Mouse (Mus musculus) stomach, postnatal 0 days (tissue): ENCODE results near the gene Gm9970. TPM values are rescaled to one million over a fixed set of nuclear protein-coding genes. Genes with fewer than 3 reads are reported as not detected.

Experiments used
- ATAC-seq: fragments of 200-750 bp; cut with Nextera tagmentation; 2 replicates; pipeline ENCODE4 v1.8.0; 2017; ENCODE audit not compliant: low FRiP score, low TSS enrichment
- DNase-seq: peaks from one replicate; pipeline ENCODE4 v3.0.0-alpha.2; 2016; ENCODE audit warnings: low spot score
- H3K27ac ChIP-seq: fragments of 300-500 bp; sonication (generic); replicated peaks from 2 replicates; pipeline ENCODE4 v1.5.1; 2014; ENCODE audit warnings: mild to moderate bottlenecking, control low read depth
- H3K27me3 ChIP-seq: fragments of 300-500 bp; sonication (generic); 2 replicates; pipeline ENCODE4 v1.6.1; 2014; ENCODE audit warnings: low read length; ENCODE audit not compliant: control insufficient read depth, insufficient read depth
- H3K36me3 ChIP-seq: fragments of 300-500 bp; sonication (generic); 2 replicates; pipeline ENCODE4 v1.6.1; 2014; ENCODE audit warnings: low read length, mixed read lengths; ENCODE audit not compliant: control insufficient read depth, insufficient read depth
- H3K4me1 ChIP-seq: fragments of 300-500 bp; sonication (generic); replicated peaks from 2 replicates; pipeline ENCODE4 v1.6.1; 2014; ENCODE audit warnings: antibody characterized with exemption; ENCODE audit not compliant: control insufficient read depth, insufficient read depth
- H3K4me2 ChIP-seq: fragments of 300-500 bp; sonication (generic); replicated peaks from 2 replicates; pipeline ENCODE4 v1.6.1; 2014; ENCODE audit warnings: low read depth, mild to moderate bottlenecking, control low read depth, moderate library complexity
- H3K4me3 ChIP-seq: fragments of 300-500 bp; sonication (generic); 2 replicates; pipeline ENCODE4 v1.5.1; 2014; ENCODE audit warnings: low read depth, low read length, control low read depth
- H3K9ac ChIP-seq: fragments of 300-500 bp; sonication (generic); 2 replicates; pipeline ENCODE4 v1.6.1; 2014; ENCODE audit warnings: mild to moderate bottlenecking, low read length, control low read depth, mixed read lengths
- H3K9me3 ChIP-seq: fragments of 300-500 bp; sonication (generic); 2 replicates; pipeline ENCODE4 v1.6.1; 2016; ENCODE audit warnings: low read length; ENCODE audit not compliant: control insufficient read depth
- CTCF ChIP-seq: IDR thresholded peaks from 2 replicates; pipeline ENCODE4 v1.5.1; 2016; ENCODE audit warnings: antibody characterized with exemption, low read depth, mild to moderate bottlenecking, moderate library complexity
- EP300 ChIP-seq: optimal IDR thresholded peaks from 2 replicates; pipeline ENCODE3; 2016; ENCODE audit warnings: antibody characterized with exemption
- WGBS: fragments of 180-500 bp; shearing (Covaris S2); extraction: QIAGEN DNeasy Blood & Tissue Kit; methylation state at CpG from one replicate; pipeline ENCODE4 v1.1.7; 2014; 5-methylcytosine and 5-hydroxymethylcytosine counted together
- polyA plus RNA-seq: library from polyadenylated mRNA; unstranded; fragments of >200 nt; fragmentation: Nextera tagmentation; extraction: Ambion mirVana; gene quantifications from 2 replicates; pipeline ENCODE4 v1.2.1, GENCODE M21; 2015

Gene Gm9970
- polyA plus RNA-seq, 1 experiment from 2014 or later = 0.38 TPM

DNA sequence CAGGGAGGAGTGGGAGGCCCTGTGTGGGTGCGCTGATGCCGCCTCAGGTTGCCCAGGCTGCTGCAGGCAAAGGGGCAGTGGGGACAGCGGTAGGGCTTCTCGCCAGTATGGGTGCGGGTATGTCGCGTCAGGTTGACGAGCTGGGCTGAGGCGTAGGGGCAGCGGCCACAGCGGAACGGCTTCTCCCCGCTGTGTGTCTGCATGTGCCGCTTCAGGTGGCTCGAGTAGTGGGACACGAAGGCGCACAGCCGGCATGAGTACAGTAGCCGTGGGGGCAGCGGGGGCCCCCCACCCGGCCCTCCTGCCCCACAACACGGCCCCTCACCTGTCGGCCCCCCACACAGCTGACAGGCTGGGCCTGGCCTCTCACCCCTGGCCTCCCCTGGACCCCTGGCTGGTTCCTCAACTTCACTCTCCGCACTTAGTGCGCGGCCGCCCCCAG lies 40.7 kb downstream of the Gm9970 start:
- no peak for TF ChIP-seq CTCF
- peak; percentile 42 for DNase-seq
- Histone ChIP-seq H3K4me3 (no peak overlapping the region), H3K4me1 (no peaks in the 10 kb centered on the region), H3K27me3 (no peaks in the 10 kb centered on the region), H3K36me3 (peaks cover 43% of the 10 kb centered on the region), H3K27ac (no peak overlapping the region), H3K9ac (no peak overlapping the region), H3K9me3 (peaks cover 5% of the 10 kb centered on the region), H3K4me2 (no peak overlapping the region)
- no peak for ATAC-seq
- WGBS = 88% methylated on average over 27 of the region's 27 CpGs

DNA sequence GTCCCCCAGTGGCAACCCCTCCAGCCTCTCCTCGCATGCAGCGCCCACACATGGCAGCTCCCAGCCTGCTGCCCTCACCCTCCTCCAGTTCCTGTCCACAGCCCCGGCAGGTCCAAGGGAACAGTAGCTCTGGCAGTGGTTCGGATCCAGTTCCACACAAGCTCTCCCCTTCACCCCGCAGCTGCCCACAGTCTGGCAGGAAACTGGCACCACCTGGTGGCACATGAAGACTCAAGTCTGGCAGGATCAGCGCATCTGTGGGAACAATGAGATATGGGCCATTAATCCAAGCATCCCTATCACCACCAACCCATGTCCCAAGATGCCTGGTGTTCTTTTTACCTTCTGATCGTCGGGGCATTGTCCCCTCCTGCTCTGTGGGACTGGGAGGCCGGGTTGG lies 41.1 kb downstream of the Gm9970 start:
- no peak for ATAC-seq
- Histone ChIP-seq H3K9ac (no peak overlapping the region), H3K36me3 (peaks cover 43% of the 10 kb centered on the region), H3K4me1 (no peaks in the 10 kb centered on the region), H3K4me3 (no peak overlapping the region), H3K27ac (no peak overlapping the region), H3K27me3 (no peaks in the 10 kb centered on the region), H3K4me2 (no peak overlapping the region), H3K9me3 (peaks cover 5% of the 10 kb centered on the region)
- TF ChIP-seq CTCF = peak; percentile 54
- TF ChIP-seq EP300 = no peak
- DNase-seq = peak; percentile 35
- WGBS = 79% methylated on average over 9 of the region's 9 CpGs

DNA sequence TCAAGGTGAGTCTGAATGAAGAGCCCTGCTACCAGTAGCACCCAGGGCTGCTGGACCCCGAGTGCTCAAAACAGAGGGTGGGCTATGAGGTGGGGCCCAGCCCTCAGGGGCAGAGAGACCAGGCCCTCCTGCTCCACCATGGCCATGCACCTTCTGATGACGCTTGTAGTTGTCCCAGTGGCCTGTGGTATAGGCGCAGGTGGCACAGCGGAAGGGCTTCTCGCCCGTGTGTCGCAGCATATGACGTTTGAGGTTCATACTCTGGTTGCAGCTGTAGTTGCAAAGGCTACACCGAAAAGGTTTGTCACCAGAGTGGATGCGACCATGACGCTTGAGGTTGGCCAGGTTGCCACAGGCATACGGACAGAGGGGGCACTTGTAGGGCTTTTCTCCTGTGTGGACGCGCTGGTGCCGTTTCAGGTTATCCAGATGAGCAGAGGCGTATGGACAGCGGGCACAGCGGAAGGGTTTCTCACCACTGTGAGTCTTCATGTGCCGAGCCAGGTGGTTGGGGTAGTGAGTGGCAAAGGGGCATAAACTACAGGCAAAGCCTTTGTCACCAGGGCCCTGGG lies 41.6 kb downstream of the Gm9970 start:
- H3K36me3 ChIP-seq = peaks cover 45% of the 10 kb centered on the region
- no peak overlapping the region for H3K27ac ChIP-seq

DNA sequence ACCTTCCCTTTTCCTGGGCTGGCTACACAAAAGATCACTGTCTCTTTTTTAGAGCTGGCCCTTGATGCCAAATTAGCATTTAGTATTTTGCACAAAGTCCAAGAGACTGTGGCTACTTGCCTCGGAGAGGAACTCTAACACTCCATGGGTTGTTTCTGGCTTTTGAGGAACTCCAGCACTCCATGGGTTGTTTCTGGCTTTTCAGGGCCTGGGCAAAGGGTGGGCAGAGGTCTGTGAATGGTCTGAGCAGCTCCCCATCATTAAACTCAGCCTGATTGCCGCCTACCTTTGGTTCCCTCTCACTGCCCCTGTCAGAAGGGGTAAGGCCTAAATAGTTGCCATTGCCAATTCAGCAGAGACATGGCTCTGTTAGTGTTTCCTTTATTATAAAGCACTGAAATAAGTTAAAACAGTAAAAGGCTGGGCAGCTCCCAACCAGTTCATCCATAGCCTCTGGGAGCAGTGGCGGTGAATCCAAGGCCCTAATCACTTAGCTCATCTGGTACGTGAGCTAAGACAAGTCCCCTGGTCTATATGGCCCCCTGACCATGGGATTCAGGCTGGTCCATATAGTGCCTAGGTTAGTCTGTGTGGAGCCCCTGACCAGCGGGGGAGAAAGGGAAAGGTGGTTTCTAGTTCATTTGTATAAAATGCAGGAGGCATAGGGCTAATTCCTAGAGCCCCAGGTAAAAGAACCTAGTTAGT lies 42.3 kb downstream of the Gm9970 start:
- H3K9me3 ChIP-seq = peaks cover 5% of the 10 kb centered on the region
- DNase-seq (no peak), ATAC-seq (no peak)
- H3K27me3 ChIP-seq = no peaks in the 10 kb centered on the region
- no peak overlapping the region for H3K9ac ChIP-seq
- TF ChIP-seq EP300 = no peak
- no peak for TF ChIP-seq CTCF
- no peak overlapping the region for H3K27ac ChIP-seq
- peaks cover 43% of the 10 kb centered on the region for H3K36me3 ChIP-seq
- H3K4me2 ChIP-seq = no peak overlapping the region
- 0 out of 2 replicates have a peak, but pooled peaks cover 3% of the 10 kb centered on the region for H3K4me1 ChIP-seq
- no peak overlapping the region for H3K4me3 ChIP-seq
- WGBS = 79% methylated on average over 5 of the region's 5 CpGs

More for the DNA sequence above, 41.6 kb downstream of the Gm9970 start:
- ATAC-seq = no peak
- Histone ChIP-seq H3K27me3 (no peaks in the 10 kb centered on the region), H3K9me3 (peaks cover 5% of the 10 kb centered on the region), H3K4me3 (no peak overlapping the region), H3K4me1 (no peaks in the 10 kb centered on the region), H3K9ac (no peak overlapping the region), H3K4me2 (no peak overlapping the region)
- 88% methylated on average over 19 of the region's 19 CpGs for WGBS
- TF ChIP-seq EP300 = no peak
- TF ChIP-seq CTCF = no peak
- no peak for DNase-seq

DNA sequence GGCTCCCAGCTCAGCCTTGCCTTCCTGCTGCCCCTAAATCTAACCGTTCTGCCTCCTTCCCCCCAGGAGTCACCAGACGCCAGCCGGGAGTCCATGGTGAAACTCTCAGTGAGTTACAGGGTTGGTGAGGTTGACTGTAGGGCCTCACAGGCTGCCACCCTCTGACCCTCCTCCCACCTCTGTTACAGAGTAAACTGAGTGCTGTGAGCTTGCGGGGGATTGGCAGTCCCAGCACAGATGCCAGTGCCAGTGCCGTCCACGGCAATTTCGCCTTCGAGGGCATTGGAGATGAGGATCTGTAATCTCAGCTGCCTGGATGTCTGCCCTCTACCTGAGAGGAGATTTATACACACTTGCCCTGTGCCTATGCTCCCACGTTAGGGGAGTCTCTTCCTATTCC lies 42.9 kb downstream of the Gm9970 start:
- H3K27me3 ChIP-seq = no peaks in the 10 kb centered on the region
- H3K9me3 ChIP-seq = peaks cover 5% of the 10 kb centered on the region
- 0 out of 2 replicates have a peak, but pooled peaks cover 3% of the 10 kb centered on the region for H3K4me1 ChIP-seq
- ATAC-seq = no peak
- TF ChIP-seq EP300 (no peak), CTCF (no peak)
- no peak overlapping the region for H3K9ac ChIP-seq
- DNase-seq = no peak
- H3K27ac ChIP-seq = no peak overlapping the region
- H3K36me3 ChIP-seq = peaks cover 42% of the 10 kb centered on the region
- 69% methylated on average over 9 of the region's 9 CpGs for WGBS
- no peak overlapping the region for H3K4me2 ChIP-seq
- no peak overlapping the region for H3K4me3 ChIP-seq

DNA sequence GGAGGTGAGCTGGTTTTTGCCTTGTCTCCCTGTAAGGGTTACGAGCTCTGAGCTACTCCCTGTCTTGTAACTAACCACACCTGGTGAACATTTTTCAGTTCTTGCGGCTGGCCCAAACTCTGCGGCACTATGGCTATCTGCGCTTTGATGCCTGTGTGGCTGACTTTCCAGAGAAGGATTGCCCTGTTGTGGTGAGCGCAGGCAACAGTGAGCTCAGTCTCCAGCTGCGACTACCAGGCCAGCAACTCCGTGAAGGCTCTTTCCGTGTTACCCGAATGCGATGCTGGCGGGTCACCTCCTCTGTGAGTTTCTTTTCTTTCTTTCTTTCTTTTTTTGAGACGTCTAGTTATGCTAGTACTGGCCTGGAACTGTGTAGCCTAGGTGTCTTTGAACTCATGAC lies 44.0 kb downstream of the Gm9970 start:
- Histone ChIP-seq H3K36me3 (peaks cover 42% of the 10 kb centered on the region), H3K27me3 (no peaks in the 10 kb centered on the region), H3K9ac (no peak overlapping the region), H3K27ac (no peak overlapping the region), H3K9me3 (peaks cover 5% of the 10 kb centered on the region), H3K4me1 (0 out of 2 replicates have a peak, but pooled peaks cover 3% of the 10 kb centered on the region), H3K4me2 (no peak overlapping the region), H3K4me3 (no peak overlapping the region)
- DNase-seq (no peak), ATAC-seq (no peak)
- 89% methylated on average over 12 of the region's 12 CpGs for WGBS
- no peak for TF ChIP-seq EP300
- no peak for TF ChIP-seq CTCF
